Mouse (Mus musculus): ENCODE measurements at regions not wholly inside any gene's neighbourhood (a gene's known extent, or its start where the extent isn't known, plus 50 kb on each side); places are given as distances from the start of the nearest gene placed in this dataset.

GRCm38 (mm10) chr3:17201773-17202172, 746.4 kb upstream of the Cypt12 start:
- Histone ChIP-seq H3K4me2 (replicated peaks) (no peak overlapping the region), H3K27ac (no peak overlapping the region), H3K27me3 (replicated peaks) (no peaks in the 10 kb centered on the region), H3K9ac (no peak overlapping the region), H3K36me3 (no peaks in the 10 kb centered on the region), H3K4me1 (no peaks in the 10 kb centered on the region), H3K4me3 (no peak overlapping the region), H3K9me3 (no peaks in the 10 kb centered on the region)
- ATAC-seq (ENCODE audit: low FRiP score, low read depth) = no peak
- WGBS = 92% methylated on average over 3 of the region's 3 CpGs

DNA sequence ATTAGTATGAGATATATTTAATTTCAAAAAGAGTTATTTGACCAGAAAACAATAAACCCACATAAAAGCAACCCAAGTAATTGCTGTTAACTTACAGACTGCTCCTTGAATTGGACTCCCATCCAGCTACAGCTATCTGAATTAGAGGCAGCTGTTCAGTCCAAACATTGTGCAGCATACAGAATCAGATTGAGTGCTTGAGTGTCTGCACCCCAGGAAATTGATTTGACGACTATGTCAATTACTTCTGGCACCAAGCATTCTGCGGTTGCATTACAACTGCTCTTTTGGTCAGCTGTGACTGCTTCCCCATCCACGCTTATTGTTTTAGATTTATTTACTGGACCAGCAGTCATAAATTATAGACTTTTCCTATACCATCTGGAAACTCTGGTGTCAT, 734.2 kb upstream of the Cypt12 start:
- Histone ChIP-seq H3K4me2 (replicated peaks) (no peak overlapping the region), H3K27me3 (replicated peaks) (no peaks in the 10 kb centered on the region), H3K4me3 (no peak overlapping the region), H3K4me1 (no peaks in the 10 kb centered on the region), H3K9me3 (no peaks in the 10 kb centered on the region), H3K9ac (no peak overlapping the region), H3K27ac (no peak overlapping the region), H3K36me3 (no peaks in the 10 kb centered on the region)
- ATAC-seq (ENCODE audit: low FRiP score, low read depth) = peak; percentile 54; the same call in 1 of the 2 replicates
- 33% methylated on average over 3 of the region's 3 CpGs for WGBS

GRCm38 (mm10) chr3:17216825-17217224, 731.4 kb upstream of the Cypt12 start:
- no peaks in the 10 kb centered on the region for H3K36me3 ChIP-seq
- no peak overlapping the region for H3K4me3 ChIP-seq
- H3K4me2 ChIP-seq (replicated peaks) = no peak overlapping the region
- H3K27ac ChIP-seq = no peak overlapping the region
- no peak overlapping the region for H3K9ac ChIP-seq
- peak; percentile 78 for ATAC-seq (ENCODE audit: low FRiP score, low read depth)
- no peaks in the 10 kb centered on the region for H3K9me3 ChIP-seq
- H3K27me3 ChIP-seq (replicated peaks) = no peaks in the 10 kb centered on the region
- WGBS = 29% methylated on average over 2 of the region's 2 CpGs
- no peaks in the 10 kb centered on the region for H3K4me1 ChIP-seq

GRCm38 (mm10) chr3:17238407-17238806, 709.8 kb upstream of the Cypt12 start:
- H3K9ac ChIP-seq = no peak overlapping the region
- H3K27ac ChIP-seq = no peak overlapping the region
- H3K4me1 ChIP-seq = no peaks in the 10 kb centered on the region
- no peaks in the 10 kb centered on the region for H3K27me3 ChIP-seq (replicated peaks)
- no peak for ATAC-seq (ENCODE audit: low FRiP score, low read depth)
- no peaks in the 10 kb centered on the region for H3K9me3 ChIP-seq
- no peak overlapping the region for H3K4me3 ChIP-seq
- no peaks in the 10 kb centered on the region for H3K36me3 ChIP-seq
- WGBS = 12% methylated on average over 1 of the region's 1 CpGs
- H3K4me2 ChIP-seq (replicated peaks) = no peak overlapping the region

DNA sequence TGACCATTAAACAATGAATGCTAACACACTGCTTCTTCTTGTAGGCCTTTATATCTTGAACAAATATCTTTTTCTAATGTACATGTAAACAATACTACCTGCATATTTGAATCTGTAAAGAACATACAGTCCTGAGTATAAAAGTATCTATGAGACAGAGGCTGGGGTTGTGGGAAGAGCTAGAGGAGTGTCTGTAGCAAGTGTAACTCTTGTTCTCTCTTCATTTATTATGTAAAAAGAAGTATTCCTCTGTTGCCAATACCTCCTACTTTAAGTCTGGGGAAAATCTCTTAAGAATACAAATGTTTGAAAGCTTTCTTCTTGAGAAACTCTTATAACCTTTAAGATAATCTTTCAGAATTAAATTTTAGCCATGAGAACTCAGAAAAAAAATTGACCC, 689.8 kb upstream of the Cypt12 start:
- H3K27ac ChIP-seq = no peak overlapping the region
- no peaks in the 10 kb centered on the region for H3K9me3 ChIP-seq
- ATAC-seq (ENCODE audit: low FRiP score, low read depth) = no peak
- no peaks in the 10 kb centered on the region for H3K4me1 ChIP-seq
- H3K4me3 ChIP-seq = no peak overlapping the region
- H3K27me3 ChIP-seq (replicated peaks) = no peaks in the 10 kb centered on the region
- H3K9ac ChIP-seq = no peak overlapping the region
- H3K4me2 ChIP-seq (replicated peaks) = no peak overlapping the region
- no peaks in the 10 kb centered on the region for H3K36me3 ChIP-seq

GRCm38 (mm10) chr3:17259093-17259492, 689.1 kb upstream of the Cypt12 start:
- no peak overlapping the region for H3K4me2 ChIP-seq (replicated peaks)
- no peak for ATAC-seq (ENCODE audit: low FRiP score, low read depth)
- no peaks in the 10 kb centered on the region for H3K27me3 ChIP-seq (replicated peaks)
- H3K27ac ChIP-seq = no peak overlapping the region
- H3K36me3 ChIP-seq = no peaks in the 10 kb centered on the region
- no peaks in the 10 kb centered on the region for H3K4me1 ChIP-seq
- H3K4me3 ChIP-seq = no peak overlapping the region
- WGBS = 81% methylated on average over 3 of the region's 3 CpGs
- no peak overlapping the region for H3K9ac ChIP-seq
- no peaks in the 10 kb centered on the region for H3K9me3 ChIP-seq

GRCm38 (mm10) chr3:17281231-17281630, 667.0 kb upstream of the Cypt12 start:
- no peak overlapping the region for H3K27ac ChIP-seq
- 52% methylated on average over 6 of the region's 6 CpGs for WGBS
- ATAC-seq (ENCODE audit: low FRiP score, low read depth) = peak; percentile 77; the same call in 1 of the 2 replicates

DNA sequence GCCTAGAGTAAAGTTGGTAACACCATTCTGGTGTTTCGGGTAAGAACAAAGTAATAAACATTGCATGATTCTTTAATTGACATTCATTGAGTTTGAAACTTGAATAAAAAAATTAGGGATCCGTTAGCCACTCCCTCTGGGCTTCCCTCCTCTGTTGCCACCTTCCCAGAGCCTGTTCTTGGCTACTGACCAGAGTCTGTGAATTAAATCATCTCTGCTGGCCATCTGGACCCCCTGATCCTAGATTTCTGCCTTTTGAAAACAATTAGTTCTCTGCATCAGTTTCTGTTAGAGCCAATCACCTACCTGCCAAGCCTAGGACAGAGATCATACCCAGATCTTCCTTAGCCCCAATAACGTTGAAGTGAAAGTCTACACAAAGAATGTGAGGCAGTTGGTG, 665.3 kb upstream of the Cypt12 start:
- no peak overlapping the region for H3K4me2 ChIP-seq (replicated peaks)
- H3K27me3 ChIP-seq (replicated peaks) = no peaks in the 10 kb centered on the region
- H3K9me3 ChIP-seq = no peaks in the 10 kb centered on the region
- no peak overlapping the region for H3K27ac ChIP-seq
- 87% methylated on average over 3 of the region's 3 CpGs for WGBS
- H3K4me1 ChIP-seq = no peaks in the 10 kb centered on the region
- H3K36me3 ChIP-seq = no peaks in the 10 kb centered on the region
- no peak overlapping the region for H3K9ac ChIP-seq
- H3K4me3 ChIP-seq = no peak overlapping the region
- ATAC-seq (ENCODE audit: low FRiP score, low read depth) = no peak

More at GRCm38 (mm10) chr3:17281231-17281630, 667.0 kb upstream of the Cypt12 start:
- H3K4me3 ChIP-seq = no peak overlapping the region
- no peaks in the 10 kb centered on the region for H3K4me1 ChIP-seq
- no peaks in the 10 kb centered on the region for H3K9me3 ChIP-seq
- H3K36me3 ChIP-seq = no peaks in the 10 kb centered on the region
- no peak overlapping the region for H3K4me2 ChIP-seq (replicated peaks)
- no peaks in the 10 kb centered on the region for H3K27me3 ChIP-seq (replicated peaks)
- no peak overlapping the region for H3K9ac ChIP-seq

DNA sequence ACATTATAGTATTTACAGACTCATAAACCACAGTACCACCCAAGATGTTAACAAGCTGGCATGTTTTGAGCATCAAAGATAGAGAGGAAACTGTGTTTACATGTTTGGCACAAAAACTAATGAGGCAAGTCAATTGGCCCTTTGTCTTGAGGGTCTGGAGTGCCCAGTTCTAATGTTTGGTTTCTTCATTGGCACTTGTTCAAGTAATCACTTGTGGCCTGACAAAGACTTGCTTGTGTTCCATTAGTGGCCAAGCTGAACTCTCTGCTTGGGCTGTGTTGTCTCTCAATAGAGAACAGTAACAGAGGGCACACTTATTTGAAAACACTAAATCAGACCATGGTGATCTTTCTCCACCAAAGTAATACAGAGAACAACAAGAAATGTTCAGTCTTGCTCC, 630.7 kb upstream of the Cypt12 start:
- Histone ChIP-seq H3K4me1 (peaks cover 6% of the 10 kb centered on the region; the same call in 1 of the 2 replicates), H3K9ac (no peak overlapping the region), H3K27ac (no peak overlapping the region), H3K9me3 (no peaks in the 10 kb centered on the region), H3K4me2 (replicated peaks) (no peak overlapping the region), H3K4me3 (no peak overlapping the region), H3K27me3 (replicated peaks) (no peaks in the 10 kb centered on the region), H3K36me3 (no peaks in the 10 kb centered on the region)
- ATAC-seq (ENCODE audit: low FRiP score, low read depth) = no peak

DNA sequence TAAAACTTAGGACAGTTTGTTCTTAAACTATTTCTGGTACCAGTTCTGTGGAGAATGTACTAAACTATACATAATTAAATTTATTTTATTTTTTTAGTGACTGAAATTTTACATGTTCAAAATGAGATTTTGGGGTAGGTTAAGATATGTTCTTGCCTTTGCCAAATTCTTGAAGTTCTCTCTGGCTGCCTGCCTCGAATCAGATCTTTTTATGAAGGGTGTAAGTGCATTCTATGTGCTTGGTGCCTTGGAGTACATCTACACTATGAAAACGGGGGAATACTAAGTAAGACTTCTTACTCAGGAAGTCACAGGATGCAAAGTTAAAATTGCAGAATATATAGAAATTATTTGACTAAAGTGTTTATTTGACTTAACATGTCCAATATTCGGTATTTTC, 629.8 kb upstream of the Cypt12 start:
- peaks cover 8% of the 10 kb centered on the region for H3K4me1 ChIP-seq
- H3K4me3 ChIP-seq = no peak overlapping the region
- H3K27me3 ChIP-seq (replicated peaks) = no peaks in the 10 kb centered on the region
- H3K36me3 ChIP-seq = no peaks in the 10 kb centered on the region
- ATAC-seq (ENCODE audit: low FRiP score, low read depth) = no peak
- H3K4me2 ChIP-seq (replicated peaks) = no peak overlapping the region
- H3K27ac ChIP-seq = no peak overlapping the region
- no peak overlapping the region for H3K9ac ChIP-seq
- no peaks in the 10 kb centered on the region for H3K9me3 ChIP-seq
- 85% methylated on average over 3 of the region's 3 CpGs for WGBS

GRCm38 (mm10) chr3:17319213-17319612, 629.0 kb upstream of the Cypt12 start:
- 8% methylated on average over 9 of the region's 9 CpGs for WGBS
- Histone ChIP-seq H3K4me1 (peaks cover 8% of the 10 kb centered on the region), H3K27me3 (replicated peaks) (no peaks in the 10 kb centered on the region), H3K36me3 (no peaks in the 10 kb centered on the region), H3K9ac (0 out of 2 replicates have a peak overlapping the region, but pooled peaks have one; percentile 5), H3K27ac (peak overlapping the region; percentile 53), H3K4me3 (no peak overlapping the region), H3K4me2 (replicated peaks) (peak overlapping the region; percentile 33; the same call in 1 of the 2 replicates), H3K9me3 (no peaks in the 10 kb centered on the region)
- peak; percentile 80 for ATAC-seq (ENCODE audit: low FRiP score, low read depth)

- no peak overlapping the region for H3K4me2 ChIP-seq (replicated peaks)
- H3K36me3 ChIP-seq = no peaks in the 10 kb centered on the region
- H3K4me1 ChIP-seq = peaks cover 8% of the 10 kb centered on the region
- no peaks in the 10 kb centered on the region for H3K9me3 ChIP-seq
- 59% methylated on average over 5 of the region's 5 CpGs for WGBS
- no peak for ATAC-seq (ENCODE audit: low FRiP score, low read depth)
- H3K27me3 ChIP-seq (replicated peaks) = no peaks in the 10 kb centered on the region
- no peak overlapping the region for H3K9ac ChIP-seq
- H3K4me3 ChIP-seq = no peak overlapping the region
- H3K27ac ChIP-seq = no peak overlapping the region
Observed at GRCm38 (mm10) chr3:17319931-17320330, 628.3 kb upstream of the Cypt12 start.

DNA sequence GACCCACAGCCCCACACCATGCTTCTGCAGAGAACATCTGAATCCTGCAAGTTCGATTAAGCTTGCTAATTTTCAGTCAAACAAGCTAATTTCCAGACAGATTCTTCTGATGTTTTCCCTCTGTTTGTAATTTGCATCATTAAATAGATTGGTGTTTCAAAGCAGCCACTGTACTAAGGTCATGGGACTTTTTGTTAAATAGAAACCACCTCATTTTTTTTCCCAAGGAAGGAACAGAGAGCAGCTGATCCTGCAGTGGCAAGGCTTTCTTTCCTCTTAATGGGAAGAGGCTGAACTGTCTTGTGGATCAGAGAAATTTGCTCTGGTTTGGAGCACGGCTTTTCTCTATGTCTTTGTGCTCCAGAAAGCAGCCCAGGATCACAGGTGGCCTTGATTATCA, 625.9 kb upstream of the Cypt12 start:
- Histone ChIP-seq H3K27ac (no peak overlapping the region), H3K9me3 (no peaks in the 10 kb centered on the region), H3K4me2 (replicated peaks) (no peak overlapping the region), H3K36me3 (no peaks in the 10 kb centered on the region), H3K4me1 (peaks cover 8% of the 10 kb centered on the region), H3K27me3 (replicated peaks) (no peaks in the 10 kb centered on the region), H3K9ac (no peak overlapping the region), H3K4me3 (no peak overlapping the region)
- no peak for ATAC-seq (ENCODE audit: low FRiP score, low read depth)
- WGBS = 35% methylated on average over 2 of the region's 2 CpGs

Data from neural tube, embryonic 12.5 days (tissue).